Mouse (Mus musculus) forebrain, embryonic 11.5 days (tissue): Measurements from ENCODE around the gene Zfhx3. TPM values are rescaled to one million over a fixed set of nuclear protein-coding genes. Genes with fewer than 3 reads are reported as not detected.

Experiments used
- ATAC-seq: fragments of 200-750 bp; cut with Nextera tagmentation; replicated peaks from 2 replicates; pipeline ENCODE4 v1.8.0; 2017; ENCODE audit warnings: moderate TSS enrichment; ENCODE audit not compliant: low FRiP score
- DNase-seq: peaks from one replicate; pipeline ENCODE4 v3.0.0-alpha.2; 2017; ENCODE audit warnings: low spot score
- H3K27ac ChIP-seq: fragments of 300-500 bp; sonication (generic); 2 replicates; pipeline ENCODE4 v1.5.1; 2014; ENCODE audit warnings: low read depth, low read length
- H3K27me3 ChIP-seq: fragments of 300-500 bp; sonication (generic); 2 replicates; pipeline ENCODE4 v1.6.1; 2014; ENCODE audit warnings: mild to moderate bottlenecking, low read length, mixed read lengths; ENCODE audit not compliant: control insufficient read depth, insufficient read depth
- H3K36me3 ChIP-seq: fragments of 300-500 bp; sonication (generic); 2 replicates; pipeline ENCODE4 v1.6.1; 2014; ENCODE audit warnings: mild to moderate bottlenecking, low read length, moderate library complexity, mixed read lengths; ENCODE audit not compliant: control insufficient read depth, insufficient read depth
- H3K4me1 ChIP-seq: fragments of 300-500 bp; sonication (generic); replicated peaks from 2 replicates; pipeline ENCODE4 v1.6.1; 2014; ENCODE audit warnings: low read length, mixed read lengths; ENCODE audit not compliant: control insufficient read depth, insufficient read depth
- H3K4me2 ChIP-seq: fragments of 300-500 bp; sonication (generic); 2 replicates; pipeline ENCODE4 v1.6.1; 2014; ENCODE audit warnings: low read depth, mild to moderate bottlenecking, low read length, moderate library complexity, mixed read lengths; ENCODE audit not compliant: severe bottlenecking
- H3K4me3 ChIP-seq: fragments of 300-500 bp; sonication (generic); 2 replicates; pipeline ENCODE4 v1.5.1; 2014; ENCODE audit warnings: low read depth, low read length
- H3K9ac ChIP-seq: fragments of 300-500 bp; sonication (generic); 2 replicates; pipeline ENCODE4 v1.6.1; 2014; ENCODE audit warnings: low read length
- H3K9me3 ChIP-seq: fragments of 300-500 bp; sonication (generic); 2 replicates; pipeline ENCODE4 v1.6.1; 2016; ENCODE audit warnings: low read length, mixed read lengths; ENCODE audit not compliant: control insufficient read depth
- WGBS: fragments of 180-500 bp; shearing (Covaris S2); extraction: QIAGEN DNeasy Blood & Tissue Kit; methylation state at CpG from one replicate; pipeline ENCODE4 v1.1.7; 2014; 5-methylcytosine and 5-hydroxymethylcytosine counted together
- polyA plus RNA-seq: library from polyadenylated mRNA; unstranded; fragments of >200 nt; fragmentation: Nextera tagmentation; extraction: Ambion mirVana; gene quantifications from 2 replicates; pipeline ENCODE4 v1.2.1, GENCODE M21; 2014

The Zfhx3 gene
- polyA plus RNA-seq, 1 experiment from 2014 or later, result 22.9 TPM

GRCm38 (mm10) chr8:108867482-108868258 lies 925.2 kb downstream of the Zfhx3 start:
- H3K36me3 ChIP-seq, result no peaks in the 10 kb centered on the region
- no peak overlapping the region for H3K4me3 ChIP-seq
- 77% methylated on average over 13 of the region's 13 CpGs for WGBS
- H3K9me3 ChIP-seq, result no peaks in the 10 kb centered on the region
- H3K4me1 ChIP-seq, result 0 out of 2 replicates have a peak, but pooled peaks cover 2% of the 10 kb centered on the region
- H3K27ac ChIP-seq, result no peak overlapping the region
- H3K4me2 ChIP-seq, result no peak overlapping the region
- no peak for DNase-seq
- ATAC-seq, result no peak
- H3K27me3 ChIP-seq, result no peaks in the 10 kb centered on the region
- no peak overlapping the region for H3K9ac ChIP-seq

GRCm38 (mm10) chr8:108868259-108869090 lies 926.0 kb downstream of the Zfhx3 start:
- Histone ChIP-seq H3K4me1 (0 out of 2 replicates have a peak, but pooled peaks cover 2% of the 10 kb centered on the region), H3K4me2 (no peak overlapping the region), H3K36me3 (no peaks in the 10 kb centered on the region), H3K27me3 (no peaks in the 10 kb centered on the region), H3K27ac (no peak overlapping the region), H3K9ac (no peak overlapping the region), H3K9me3 (no peaks in the 10 kb centered on the region), H3K4me3 (no peak overlapping the region)
- ATAC-seq (no peak), DNase-seq (no peak)
- 85% methylated on average over 14 of the region's 14 CpGs for WGBS

- Histone ChIP-seq H3K9me3 (no peaks in the 10 kb centered on the region; the same call in 1 of the 2 replicates), H3K36me3 (no peaks in the 10 kb centered on the region; the same call in 1 of the 2 replicates), H3K27me3 (no peaks in the 10 kb centered on the region), H3K4me3 (no peak overlapping the region), H3K4me1 (0 out of 2 replicates have a peak, but pooled peaks cover 2% of the 10 kb centered on the region), H3K9ac (no peak overlapping the region), H3K4me2 (no peak overlapping the region), H3K27ac (no peak overlapping the region)
- ATAC-seq (no peak), DNase-seq (no peak)
- WGBS, result 88% methylated on average over 3 of the region's 3 CpGs
Measured at GRCm38 (mm10) chr8:108869420-108869819, 927.0 kb downstream of the Zfhx3 start.

DNA sequence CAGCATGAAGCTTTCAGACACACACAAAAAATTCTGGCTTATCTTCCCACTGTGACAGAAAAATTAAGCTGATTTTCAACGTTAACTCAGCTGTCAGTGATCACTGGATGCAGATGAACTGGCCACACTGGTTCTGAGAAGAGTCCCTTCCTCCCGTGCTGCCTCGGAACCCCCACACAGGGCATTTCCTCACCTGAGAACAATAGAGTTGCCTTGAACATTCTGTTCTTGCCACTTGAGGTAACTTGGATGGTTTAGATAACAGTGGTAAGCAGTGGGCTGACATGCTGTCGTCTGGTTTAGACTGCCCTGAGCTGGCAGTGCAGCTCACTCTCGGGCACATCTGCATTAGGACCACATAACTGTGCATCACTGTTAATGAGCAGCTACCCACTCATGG lies 927.5 kb downstream of the Zfhx3 start:
- H3K27me3 ChIP-seq, result no peaks in the 10 kb centered on the region
- DNase-seq (no peak), ATAC-seq (no peak)
- no peaks in the 10 kb centered on the region; the same call in 1 of the 2 replicates for H3K9me3 ChIP-seq
- no peak overlapping the region for H3K4me3 ChIP-seq
- no peak overlapping the region for H3K27ac ChIP-seq
- no peaks in the 10 kb centered on the region; the same call in 1 of the 2 replicates for H3K36me3 ChIP-seq
- H3K9ac ChIP-seq, result no peak overlapping the region
- H3K4me2 ChIP-seq, result no peak overlapping the region
- WGBS, result 89% methylated on average over 5 of the region's 5 CpGs
- H3K4me1 ChIP-seq, result 0 out of 2 replicates have a peak, but pooled peaks cover 2% of the 10 kb centered on the region

- Histone ChIP-seq H3K4me2 (no peak overlapping the region), H3K36me3 (no peaks in the 10 kb centered on the region; the same call in 1 of the 2 replicates), H3K9me3 (no peaks in the 10 kb centered on the region; the same call in 1 of the 2 replicates), H3K27ac (no peak overlapping the region), H3K27me3 (no peaks in the 10 kb centered on the region), H3K9ac (no peak overlapping the region), H3K4me3 (no peak overlapping the region), H3K4me1 (0 out of 2 replicates have a peak, but pooled peaks cover 2% of the 10 kb centered on the region)
- no peak for DNase-seq
- no peak for ATAC-seq
- 94% methylated on average over 3 of the region's 3 CpGs for WGBS
Measured at GRCm38 (mm10) chr8:108870371-108870770, 927.9 kb downstream of the Zfhx3 start.

GRCm38 (mm10) chr8:108875722-108876121 lies 933.3 kb downstream of the Zfhx3 start:
- Histone ChIP-seq H3K9me3 (no peaks in the 10 kb centered on the region; the same call in 1 of the 2 replicates), H3K36me3 (no peaks in the 10 kb centered on the region; the same call in 1 of the 2 replicates), H3K4me3 (no peak overlapping the region), H3K9ac (no peak overlapping the region), H3K4me2 (no peak overlapping the region), H3K27ac (no peak overlapping the region), H3K4me1 (no peaks in the 10 kb centered on the region), H3K27me3 (no peaks in the 10 kb centered on the region)
- DNase-seq (no peak), ATAC-seq (no peak)
- 93% methylated on average over 5 of the region's 5 CpGs for WGBS

GRCm38 (mm10) chr8:108880101-108880500 lies 937.7 kb downstream of the Zfhx3 start:
- H3K9me3 ChIP-seq, result no peaks in the 10 kb centered on the region
- no peak for ATAC-seq
- no peaks in the 10 kb centered on the region for H3K27me3 ChIP-seq
- no peak overlapping the region for H3K27ac ChIP-seq
- H3K36me3 ChIP-seq, result no peaks in the 10 kb centered on the region
- no peak overlapping the region for H3K4me3 ChIP-seq
- DNase-seq, result no peak
- H3K4me1 ChIP-seq, result peaks cover 4% of the 10 kb centered on the region; the same call in 1 of the 2 replicates
- no peak overlapping the region for H3K9ac ChIP-seq
- no peak overlapping the region for H3K4me2 ChIP-seq
- WGBS, result 94% methylated on average over 6 of the region's 6 CpGs

- Histone ChIP-seq H3K9me3 (no peaks in the 10 kb centered on the region), H3K9ac (no peak overlapping the region), H3K36me3 (no peaks in the 10 kb centered on the region), H3K27me3 (no peaks in the 10 kb centered on the region), H3K4me1 (peaks cover 12% of the 10 kb centered on the region; the same call in 1 of the 2 replicates), H3K27ac (no peak overlapping the region), H3K4me3 (no peak overlapping the region), H3K4me2 (no peak overlapping the region)
- ATAC-seq (no peak), DNase-seq (no peak)
- WGBS, result 89% methylated on average over 7 of the region's 7 CpGs
Measured at GRCm38 (mm10) chr8:108881336-108881735, 938.9 kb downstream of the Zfhx3 start.
